Mouse (Mus musculus): ENCODE data around the gene Ttc23. TPM values are rescaled to one million over a fixed set of nuclear protein-coding genes. Genes with fewer than 3 reads are reported as not detected.
A peak's percentile ranks its signal among the peaks of the same experiment; 100 is the strongest.

Gene Ttc23
- total and polyA plus RNA-seq, 3 experiments: 0.03 to 3.9 (median 1.1) TPM

GRCm38 (mm10) chr7:67776636-67777305 is 129.6 kb downstream of the Ttc23 start:
- TF ChIP-seq POLR2AphosphoS5 (IDR thresholded peaks at IDR 0.05; ENCODE audit: insufficient replicate concordance, low read depth, low read length) (no peak), TAL1 (conservative IDR thresholded peaks at IDR 0.05; ENCODE audit: low read depth, low read length) (no peak), GATA1 (IDR thresholded peaks at IDR 0.05; ENCODE audit: borderline replicate concordance, low read length) (no peak), GATA2 (IDR thresholded peaks at IDR 0.05; ENCODE audit: borderline replicate concordance, low read depth, low read length) (no peak), CTCF (IDR thresholded peaks at IDR 0.05; ENCODE audit: low read depth, low read length) (no peak)

GRCm38 (mm10) chr7:67787861-67788260 is 140.7 kb downstream of the Ttc23 start:
- H3K27me3 ChIP-seq (ENCODE audit: insufficient read depth, low read length): no peaks in the 10 kb centered on the region
- H3K4me1 ChIP-seq (ENCODE audit: insufficient read depth, low read depth, low read length): no peaks in the 10 kb centered on the region
- no peak overlapping the region for H3K4me3 ChIP-seq (ENCODE audit: low read depth, low read length)
- H3K36me3 ChIP-seq (replicated peaks): no peaks in the 10 kb centered on the region
- DNase-seq (ENCODE audit: low spot score): no peak
- no peak for TF ChIP-seq POLR2AphosphoS5 (IDR thresholded peaks at IDR 0.05; ENCODE audit: insufficient replicate concordance, low read depth, low read length)
- TF ChIP-seq GATA2 (IDR thresholded peaks at IDR 0.05; ENCODE audit: borderline replicate concordance, low read depth, low read length): no peak
- TF ChIP-seq CTCF (IDR thresholded peaks at IDR 0.05; ENCODE audit: low read depth, low read length): no peak
- no peak for TF ChIP-seq TAL1 (conservative IDR thresholded peaks at IDR 0.05; ENCODE audit: low read depth, low read length)
- TF ChIP-seq GATA1 (IDR thresholded peaks at IDR 0.05; ENCODE audit: borderline replicate concordance, low read length): no peak
- no peak for ATAC-seq (ENCODE audit: extremely low read depth, insufficient number of reproducible peaks, low FRiP score, poor library complexity, severe bottlenecking)
- H3K9me3 ChIP-seq (replicated peaks): peaks cover 9% of the 10 kb centered on the region

More at GRCm38 (mm10) chr7:67776636-67777305, 129.6 kb downstream of the Ttc23 start:
- H3K4me3 ChIP-seq (ENCODE audit: low read depth, low read length): no peak overlapping the region
- H3K27me3 ChIP-seq (ENCODE audit: insufficient read depth, low read length): 0 out of 2 replicates have a peak, but pooled peaks cover 3% of the 10 kb centered on the region
- ATAC-seq (ENCODE audit: extremely low read depth, insufficient number of reproducible peaks, low FRiP score, poor library complexity, severe bottlenecking) (no peak), DNase-seq (ENCODE audit: low spot score) (no peak)
- H3K9me3 ChIP-seq (replicated peaks): peaks cover 9% of the 10 kb centered on the region
- H3K36me3 ChIP-seq (replicated peaks): no peaks in the 10 kb centered on the region
- no peaks in the 10 kb centered on the region for H3K4me1 ChIP-seq (ENCODE audit: insufficient read depth, low read depth, low read length)

- Histone ChIP-seq H3K36me3 (replicated peaks) (no peaks in the 10 kb centered on the region), H3K4me1 (ENCODE audit: insufficient read depth, low read depth, low read length) (no peaks in the 10 kb centered on the region), H3K9me3 (replicated peaks) (peaks cover 7% of the 10 kb centered on the region), H3K4me3 (ENCODE audit: low read depth, low read length) (no peak overlapping the region), H3K27me3 (ENCODE audit: insufficient read depth, low read length) (no peaks in the 10 kb centered on the region)
- no peak for DNase-seq (ENCODE audit: low spot score)
- TF ChIP-seq CTCF (IDR thresholded peaks at IDR 0.05; ENCODE audit: low read depth, low read length) (peak; percentile 56), GATA2 (IDR thresholded peaks at IDR 0.05; ENCODE audit: borderline replicate concordance, low read depth, low read length) (no peak)
- ATAC-seq (ENCODE audit: extremely low read depth, insufficient number of reproducible peaks, low FRiP score, poor library complexity, severe bottlenecking): no peak
Observed at GRCm38 (mm10) chr7:67788713-67789112, 141.5 kb downstream of the Ttc23 start.

- Histone ChIP-seq H3K9me3 (replicated peaks) (peaks cover 6% of the 10 kb centered on the region), H3K4me1 (ENCODE audit: insufficient read depth, low read depth, low read length) (no peaks in the 10 kb centered on the region), H3K36me3 (replicated peaks) (no peaks in the 10 kb centered on the region), H3K27me3 (ENCODE audit: insufficient read depth, low read length) (no peaks in the 10 kb centered on the region), H3K4me3 (ENCODE audit: low read depth, low read length) (no peak overlapping the region)
- DNase-seq (ENCODE audit: low spot score) (no peak), ATAC-seq (ENCODE audit: extremely low read depth, insufficient number of reproducible peaks, low FRiP score, poor library complexity, severe bottlenecking) (no peak)
- no peak for TF ChIP-seq CTCF (IDR thresholded peaks at IDR 0.05; ENCODE audit: low read depth, low read length)
- TF ChIP-seq TAL1 (conservative IDR thresholded peaks at IDR 0.05; ENCODE audit: low read depth, low read length): no peak
- TF ChIP-seq GATA2 (IDR thresholded peaks at IDR 0.05; ENCODE audit: borderline replicate concordance, low read depth, low read length): no peak
- no peak for TF ChIP-seq GATA1 (IDR thresholded peaks at IDR 0.05; ENCODE audit: borderline replicate concordance, low read length)
- TF ChIP-seq POLR2AphosphoS5 (IDR thresholded peaks at IDR 0.05; ENCODE audit: insufficient replicate concordance, low read depth, low read length): no peak
Observed at GRCm38 (mm10) chr7:67791256-67791655, 144.0 kb downstream of the Ttc23 start.

- no peak for ATAC-seq (ENCODE audit: extremely low read depth, insufficient number of reproducible peaks, low FRiP score, poor library complexity, severe bottlenecking)
- Histone ChIP-seq H3K4me3 (ENCODE audit: low read depth, low read length) (no peak overlapping the region), H3K9me3 (replicated peaks) (peaks cover 6% of the 10 kb centered on the region), H3K27me3 (ENCODE audit: insufficient read depth, low read length) (no peaks in the 10 kb centered on the region), H3K36me3 (replicated peaks) (no peaks in the 10 kb centered on the region), H3K4me1 (ENCODE audit: insufficient read depth, low read depth, low read length) (no peaks in the 10 kb centered on the region)
- TF ChIP-seq GATA1 (IDR thresholded peaks at IDR 0.05; ENCODE audit: borderline replicate concordance, low read length): no peak
- no peak for TF ChIP-seq TAL1 (conservative IDR thresholded peaks at IDR 0.05; ENCODE audit: low read depth, low read length)
- no peak for TF ChIP-seq CTCF (IDR thresholded peaks at IDR 0.05; ENCODE audit: low read depth, low read length)
- TF ChIP-seq POLR2AphosphoS5 (IDR thresholded peaks at IDR 0.05; ENCODE audit: insufficient replicate concordance, low read depth, low read length): no peak
- no peak for TF ChIP-seq GATA2 (IDR thresholded peaks at IDR 0.05; ENCODE audit: borderline replicate concordance, low read depth, low read length)
- DNase-seq (ENCODE audit: low spot score): no peak
Observed at GRCm38 (mm10) chr7:67793449-67793848, 146.2 kb downstream of the Ttc23 start.

- no peak for TF ChIP-seq CTCF (IDR thresholded peaks at IDR 0.05; ENCODE audit: low read depth, low read length)
- H3K4me1 ChIP-seq (ENCODE audit: insufficient read depth, low read depth, low read length): no peaks in the 10 kb centered on the region
- H3K9me3 ChIP-seq (replicated peaks): peaks cover 9% of the 10 kb centered on the region
- no peaks in the 10 kb centered on the region; the same call in 1 of the 2 replicates for H3K27me3 ChIP-seq (ENCODE audit: insufficient read depth, low read length)
- no peak overlapping the region for H3K4me3 ChIP-seq (ENCODE audit: low read depth, low read length)
- no peaks in the 10 kb centered on the region for H3K36me3 ChIP-seq (replicated peaks)
- DNase-seq (ENCODE audit: low spot score) (no peak), ATAC-seq (ENCODE audit: extremely low read depth, insufficient number of reproducible peaks, low FRiP score, poor library complexity, severe bottlenecking) (no peak)
Observed at GRCm38 (mm10) chr7:67797065-67797464, 149.9 kb downstream of the Ttc23 start.

Data from G1E (cell line).